Mouse (Mus musculus) granulocyte monocyte progenitor cell, adult 5-6 weeks (primary cell): ENCODE measurements around the gene Ctla2a. TPM values are rescaled to one million over a fixed set of nuclear protein-coding genes. Genes with fewer than 3 reads are reported as not detected.
A peak's percentile ranks its signal among the peaks of the same experiment; 100 is the strongest.
"Not testable (repeated sequence)": the region's sequence is repeated elsewhere in the genome, so short reads cannot be mapped to it uniquely, and the experiment has no call there.

Source experiments
- ATAC-seq: replicated peaks from 2 replicates; pipeline ENCODE4 v1.8.0; 2016; ENCODE audit warnings: mild to moderate bottlenecking, moderate TSS enrichment, inconsistent platforms; ENCODE audit not compliant: poor library complexity, severe bottlenecking
- total RNA-seq, 2 experiments: library from RNA; stranded (forward) in 1 of 2; stranded (reverse) in 1 of 2; fragments of 200-712, 200-1000 nt in 1 of 2; fragments of >200 nt in 1 of 2; fragmentation: Nextera tagmentation in 1 of 2; gene quantifications; 2 replicates each; pipeline ENCODE4 v1.2.3; 2014 to 2017

Gene Ctla2a
- total RNA-seq (2014; fragmentation: Nextera tagmentation) (11.0 and 14.0 TPM in 2 replicates), total RNA-seq (2017) (14.9 and 24.9 TPM in 2 replicates)

GRCm38 (mm10) chr13:60936500-60936901 lies at the start of gene Ctla2a, which contains the start of gene Gm49391:
Gene Ctla2a (minus strand): TSS chr13:60936625.
Gene Gm49391 (minus strand): TSS chr13:60936571.
- peak; percentile 99 for ATAC-seq

DNA sequence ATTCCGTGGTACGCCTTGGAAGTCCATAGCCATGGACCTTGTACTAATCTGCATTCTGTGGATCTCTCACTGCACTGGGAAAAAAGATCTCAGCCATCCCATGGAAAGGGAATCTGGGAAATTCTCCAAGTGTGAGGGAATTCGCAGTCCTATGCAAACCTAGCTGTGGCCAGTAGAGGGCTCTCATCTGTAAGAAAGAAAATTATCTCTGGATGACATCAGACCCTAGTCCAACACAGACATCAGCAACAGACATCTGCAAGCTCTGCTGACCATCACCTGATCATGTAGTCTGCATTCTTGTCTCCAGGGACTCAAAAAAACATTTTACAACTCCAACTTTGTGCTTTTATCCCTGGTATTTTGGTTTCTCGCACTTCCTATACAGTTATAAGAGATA lies 35.9 kb upstream of the Ctla2a start:
- peak; percentile 56 for ATAC-seq

- peak; percentile 67 for ATAC-seq
These were observed 27.6 kb upstream of the Ctla2a start for GRCm38 (mm10) chr13:60963985-60964384.

DNA sequence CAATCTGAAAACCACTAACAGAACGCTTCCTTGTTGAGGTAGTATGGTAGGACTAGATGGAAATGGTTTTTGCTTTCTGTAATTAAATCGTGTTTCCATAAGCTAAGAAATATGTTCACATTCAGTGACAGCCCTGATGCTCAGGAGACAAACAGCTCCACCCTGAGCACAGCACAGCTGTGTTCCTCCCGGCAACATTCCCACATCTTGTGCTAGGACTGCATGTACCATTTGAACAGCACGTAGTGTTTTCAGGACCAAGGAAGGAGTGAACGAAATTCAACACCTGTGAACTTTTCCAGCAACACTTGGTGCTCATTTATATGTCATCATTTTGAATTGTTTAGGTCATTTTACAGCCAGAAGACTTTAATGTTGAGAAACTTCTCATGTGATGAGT lies 25.3 kb upstream of the Ctla2a start:
- no peak for ATAC-seq

DNA sequence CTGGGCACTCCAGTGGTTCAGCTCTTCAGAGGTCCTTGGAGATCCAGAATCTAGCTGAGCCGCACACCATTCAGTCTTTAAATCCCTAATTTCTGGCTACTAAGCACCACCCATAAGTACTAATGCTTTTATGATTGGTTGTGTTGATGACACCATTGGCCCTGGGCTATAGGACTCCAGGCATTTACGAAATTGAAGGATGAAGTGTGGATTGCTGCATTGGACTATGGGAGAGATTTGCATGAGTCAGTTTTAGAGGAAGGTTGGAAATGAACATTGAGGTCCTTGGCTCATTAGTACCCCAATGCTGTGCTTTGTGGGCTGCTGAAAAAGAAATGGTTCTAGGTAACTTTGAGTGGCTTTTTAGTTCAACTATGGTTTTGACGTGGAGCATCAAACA lies 5.5 kb upstream of the Ctla2a start, which contains the start of gene Tpbpa:
Tpbpa (minus strand) TSS at position 101 of the 400 bp plus-strand sequence.
- not testable (repeated sequence) for ATAC-seq

GRCm38 (mm10) chr13:60935490-60935889 lies 935 bp downstream of the Ctla2a start, which contains the start of gene Gm49393:
Gene Gm49393 (minus strand): TSS chr13:60935590.
- not testable (repeated sequence) for ATAC-seq

DNA sequence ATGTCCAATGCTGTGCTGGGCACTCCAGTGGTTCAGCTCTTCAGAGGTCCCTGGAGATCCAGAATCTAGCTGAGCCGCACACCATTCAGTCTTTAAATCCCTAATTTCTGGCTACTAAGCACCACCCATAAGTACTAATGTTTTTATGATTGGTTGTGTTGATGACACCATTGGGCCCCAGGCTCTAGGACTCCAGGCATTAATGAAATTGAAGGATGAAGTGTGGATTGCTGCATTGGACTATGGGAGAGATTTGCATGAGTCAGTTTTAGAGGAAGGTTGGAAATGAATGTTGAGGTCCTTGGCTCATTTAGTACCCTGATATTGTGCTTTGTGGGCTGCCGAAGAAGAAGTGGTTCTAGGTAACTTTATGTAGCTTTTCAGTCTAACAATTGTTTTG lies 31.6 kb downstream of the Ctla2a start, which contains the start of gene Tpbpb:
Tpbpb (minus strand) TSS at position 101 of the 400 bp plus-strand sequence.
- not testable (repeated sequence) for ATAC-seq

DNA sequence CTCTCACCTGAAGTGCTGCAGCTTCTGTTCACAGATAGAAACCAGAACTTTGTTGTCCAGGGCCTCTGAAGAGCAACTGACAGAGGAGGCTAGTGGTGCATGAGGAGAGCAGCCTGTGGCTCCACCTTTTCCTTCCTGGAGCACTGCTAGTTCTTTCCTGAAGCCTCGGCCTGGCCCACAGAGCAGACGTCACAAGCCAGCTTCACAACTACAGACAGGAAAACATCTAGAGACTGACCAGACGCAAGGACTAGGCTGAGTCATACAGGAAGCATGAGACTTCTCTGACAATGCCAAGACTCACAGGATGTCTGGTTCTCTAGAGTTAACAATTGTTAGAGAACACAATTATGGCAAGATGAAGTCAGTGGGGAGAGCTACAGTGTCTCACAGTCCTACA lies 39.1 kb downstream of the Ctla2a start, which contains the start of gene Ctla2b:
Ctla2b (minus strand) TSS at position 120 of the 400 bp plus-strand sequence.
- ATAC-seq, result peak; percentile 97

GRCm38 (mm10) chr13:60896794-60897193 lies 39.6 kb downstream of the Ctla2a start, which contains the start of gene Gm49392:
Gene Gm49392 (minus strand): TSS chr13:60896894.
- ATAC-seq, result not testable (repeated sequence)

GRCm38 (mm10) chr13:60895406-60896160 lies 40.8 kb downstream of the Ctla2a start:
- no peak for ATAC-seq

GRCm38 (mm10) chr13:60892301-60892700 lies 44.1 kb downstream of the Ctla2a start:
- 0 out of 2 replicates have a peak, but pooled peaks have one; percentile 27 for ATAC-seq

Other genes starting within 250 kb of the Ctla2a start
- not detected in 2 replicates for gene BC051665, start 150.3 kb downstream of the Ctla2a start, total RNA-seq (2014; fragmentation: Nextera tagmentation)
- gene BC051665, start 150.3 kb downstream of the Ctla2a start, total RNA-seq (2017), result not detected in 2 replicates
- not detected in 2 replicates for gene Ctsll3, start 133.8 kb downstream of the Ctla2a start, total RNA-seq (2014; fragmentation: Nextera tagmentation)
- not detected in 2 replicates for gene Ctsll3, start 133.8 kb downstream of the Ctla2a start, total RNA-seq (2017)
- gene 4930486L24Rik, start 72.2 kb downstream of the Ctla2a start, total RNA-seq (2014; fragmentation: Nextera tagmentation), result 0.73 TPM in 1 of 2 replicates, not detected in the other
- not detected in 2 replicates for gene 4930486L24Rik, start 72.2 kb downstream of the Ctla2a start, total RNA-seq (2017)
- gene Gm49392, start 39.7 kb downstream of the Ctla2a start, total RNA-seq (2014; fragmentation: Nextera tagmentation), result not detected in 2 replicates
- gene Gm49392, start 39.7 kb downstream of the Ctla2a start, total RNA-seq (2017), result 1.3 TPM in 1 of 2 replicates, not detected in the other
- gene Ctla2b, start 39.2 kb downstream of the Ctla2a start, total RNA-seq (2014; fragmentation: Nextera tagmentation), result 5.3 TPM in 1 of 2 replicates, not detected in the other
- gene Ctla2b, start 39.2 kb downstream of the Ctla2a start, total RNA-seq (2017), result 5.5 and 9.2 TPM in 2 replicates
- gene Tpbpb, start 31.7 kb downstream of the Ctla2a start, total RNA-seq (2014; fragmentation: Nextera tagmentation), result not detected in 2 replicates
- not detected in 2 replicates for gene Tpbpb, start 31.7 kb downstream of the Ctla2a start, total RNA-seq (2017)
- not detected in 2 replicates for gene Gm49393, start 1.0 kb downstream of the Ctla2a start, total RNA-seq (2014; fragmentation: Nextera tagmentation)
- 0.69 TPM in 1 of 2 replicates, not detected in the other for gene Gm49393, start 1.0 kb downstream of the Ctla2a start, total RNA-seq (2017)
- gene Gm49391, start 54 bp downstream of the Ctla2a start, total RNA-seq (2014; fragmentation: Nextera tagmentation), result not detected in 2 replicates
- 4.5 TPM in 1 of 2 replicates, not detected in the other for gene Gm49391, start 54 bp downstream of the Ctla2a start, total RNA-seq (2017)
- gene Tpbpa, start 5.4 kb upstream of the Ctla2a start, total RNA-seq (2014; fragmentation: Nextera tagmentation), result not detected in 2 replicates
- not detected in 2 replicates for gene Tpbpa, start 5.4 kb upstream of the Ctla2a start, total RNA-seq (2017)
- gene Ctsj, start 69.3 kb upstream of the Ctla2a start, total RNA-seq (2014; fragmentation: Nextera tagmentation), result not detected in 2 replicates
- not detected in 2 replicates for gene Ctsj, start 69.3 kb upstream of the Ctla2a start, total RNA-seq (2017)
- not detected in 2 replicates for gene Ctsq, start 104.0 kb upstream of the Ctla2a start, total RNA-seq (2014; fragmentation: Nextera tagmentation)
- gene Ctsq, start 104.0 kb upstream of the Ctla2a start, total RNA-seq (2017), result not detected in 2 replicates
- gene Ctsr, start 227.6 kb upstream of the Ctla2a start, total RNA-seq (2014; fragmentation: Nextera tagmentation), result not detected in 2 replicates
- not detected in 2 replicates for gene Ctsr, start 227.6 kb upstream of the Ctla2a start, total RNA-seq (2017)